Mouse (Mus musculus): ENCODE results near the gene Atp2b2. TPM values are rescaled to one million over a fixed set of nuclear protein-coding genes. Genes with fewer than 3 reads are reported as not detected.

Atp2b2 gene
- total RNA-seq, 1 experiment from 2014 or later: not detected

Other genes starting within 250 kb of the Atp2b2 start
- not detected in 2 replicates for gene Slc6a11, start 88.6 kb upstream of the Atp2b2 start, total RNA-seq (2017)
- not detected in 2 replicates for gene Slc6a1, start 240.0 kb upstream of the Atp2b2 start, total RNA-seq (2017)